Mouse (Mus musculus): ENCODE results near the gene Oprd1.

DNA sequence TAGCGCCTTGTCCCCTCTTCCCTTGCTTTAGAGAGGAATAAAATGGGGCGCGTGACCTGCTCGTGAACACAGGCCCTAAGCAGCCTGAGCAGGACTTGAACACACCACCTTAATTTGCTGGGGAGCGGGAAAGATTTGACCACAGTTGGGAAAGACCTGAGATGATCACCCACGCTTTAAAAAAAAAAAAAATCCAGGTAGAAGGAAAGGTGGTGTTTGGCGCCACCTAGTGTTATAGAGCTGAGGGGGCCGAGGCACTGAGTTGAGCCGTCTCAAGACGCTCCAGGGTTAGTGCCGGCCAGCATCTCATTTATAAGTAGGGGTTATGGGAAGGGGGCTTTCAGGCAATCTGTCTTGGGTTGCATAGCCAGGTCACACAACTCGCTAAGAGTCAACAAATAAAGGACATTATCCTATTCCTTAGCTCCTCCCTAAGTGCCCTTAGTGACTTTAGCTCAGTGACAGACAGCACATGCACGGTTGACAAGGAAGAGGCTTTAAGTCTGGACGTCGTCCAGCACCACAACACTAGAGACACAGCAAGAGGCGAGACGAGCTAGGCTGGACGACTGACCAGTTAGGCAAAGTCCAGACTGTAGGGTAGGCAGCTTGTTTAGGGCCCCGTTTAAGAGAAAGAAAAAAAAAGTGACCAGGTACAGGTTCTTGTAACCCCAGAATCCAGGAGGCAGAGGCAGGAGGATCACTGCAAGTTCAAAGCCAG lies 64.6 kb downstream of the Oprd1 start:
- TF ChIP-seq CTCF (IDR thresholded peaks at IDR 0.05; ENCODE audit: extremely low read depth, insufficient read length, insufficient replicate concordance, low read depth, low read length) (peak; percentile 80; the same call in 1 of the 2 replicates), POLR2A (IDR thresholded peaks at IDR 0.05; ENCODE audit: low read depth, low read length) (no peak)
